In the genomic region with DNA sequence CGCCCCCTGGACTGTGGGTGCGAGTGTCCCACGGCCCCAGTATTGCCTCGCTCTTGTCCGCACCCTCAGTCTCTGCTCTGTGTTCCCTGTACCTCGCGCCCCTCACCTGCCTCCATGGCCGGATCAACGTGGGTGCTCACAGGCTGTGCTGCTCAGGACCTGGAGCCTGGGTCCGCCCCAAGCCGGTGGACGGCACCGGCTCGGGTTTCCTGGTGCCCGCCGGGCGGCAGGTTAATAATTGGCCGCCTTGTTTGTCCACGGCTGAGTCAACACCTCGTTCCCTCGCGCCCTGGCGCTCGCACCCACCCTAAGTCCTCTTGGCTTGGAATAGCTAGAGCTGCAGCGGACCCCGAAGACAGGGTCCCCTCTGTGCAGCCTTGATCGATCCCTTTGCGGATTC, we compare ENCODE assay signal across 8 mouse cellular contexts. TPM values are rescaled to one million over a fixed set of nuclear protein-coding genes. Genes with fewer than 3 reads are reported as not detected.
DNase-seq lines count a peak whose midpoint lies in the region; ATAC-seq and TF ChIP-seq lines count a peak whose summit lies in the region.

A gene (minus strand): TSS at position 189 of the 400 bp plus-strand sequence.

- no peaks in the 10 kb centered on the region for H3K36me3 ChIP-seq in heart, embryonic 15.5 days
- no peaks in the 10 kb centered on the region for H3K36me3 ChIP-seq in kidney, adult 2 months (ENCODE audit: control insufficient read depth, insufficient read depth, low read length)
- H3K36me3 ChIP-seq in stomach, postnatal 0 days (ENCODE audit: control insufficient read depth, insufficient read depth, low read length): no peaks in the 10 kb centered on the region

- 5% methylated on average over 28 of the region's 28 CpGs for whole genome bisulfite sequencing in heart, embryonic 15.5 days
- 4% methylated on average over 28 of the region's 28 CpGs for WGBS in kidney, adult 2 months
- WGBS in stomach, postnatal 0 days: 6% methylated on average over 28 of the region's 28 CpGs

- peaks cover 11% of the 10 kb centered on the region for H3K4me1 ChIP-seq in heart, embryonic 15.5 days (replicated peaks)
- H3K4me1 ChIP-seq in kidney, adult 2 months (ENCODE audit: control insufficient read depth, insufficient read depth, low read length): peaks cover 3% of the 10 kb centered on the region; the same call in 1 of the 2 replicates
- no peaks in the 10 kb centered on the region for H3K4me1 ChIP-seq in stomach, postnatal 0 days (replicated peaks; ENCODE audit: control insufficient read depth, insufficient read depth)

- 0 out of 2 replicates have a peak within 1 kb of the TSS, but pooled peaks have one; percentile 1 for H3K4me3 ChIP-seq in heart, embryonic 15.5 days
- peak within 1 kb of the TSS; percentile 42 for H3K4me3 ChIP-seq in kidney, adult 2 months (ENCODE audit: insufficient read depth, low read depth, low read length)
- H3K4me3 ChIP-seq in stomach, postnatal 0 days (ENCODE audit: low read depth, low read length): peak within 1 kb of the TSS; percentile 30

- no peak for TF ChIP-seq CTCF in kidney, adult 2 months (conservative IDR thresholded peaks at IDR 0.05; ENCODE audit: insufficient read depth, insufficient read length, low read depth, low read length)
- 0 out of 2 replicates have a peak, but pooled peaks have one; percentile 12 for TF ChIP-seq CTCF in stomach, postnatal 0 days (IDR thresholded peaks at IDR 0.05; ENCODE audit: low read depth)

- peak within 1 kb of the TSS; percentile 37 for H3K4me2 ChIP-seq in heart, embryonic 15.5 days
- peak within 1 kb of the TSS; percentile 50 for H3K4me2 ChIP-seq in stomach, postnatal 0 days (replicated peaks; ENCODE audit: low read depth)

- H3K9me3 ChIP-seq in heart, embryonic 15.5 days (replicated peaks): no peaks in the 10 kb centered on the region
- H3K9me3 ChIP-seq in stomach, postnatal 0 days (ENCODE audit: control insufficient read depth, low read length): no peaks in the 10 kb centered on the region

- no peak within 1 kb of the TSS for H3K9ac ChIP-seq in heart, embryonic 15.5 days
- peak within 1 kb of the TSS; percentile 53 for H3K9ac ChIP-seq in stomach, postnatal 0 days (ENCODE audit: low read length)

- no peak for TF ChIP-seq POLR2A in kidney, adult 2 months (IDR thresholded peaks at IDR 0.05; ENCODE audit: low read depth, low read length)

- TF ChIP-seq EP300 in stomach, postnatal 0 days (optimal IDR thresholded peaks at IDR 0.05): no peak

- peaks cover 63% of the 10 kb centered on the region for H3K27me3 ChIP-seq in heart, embryonic 15.5 days
- H3K27me3 ChIP-seq in kidney, adult 2 months (replicated peaks; ENCODE audit: control insufficient read depth, insufficient read depth, low read length): no peaks in the 10 kb centered on the region
- H3K27me3 ChIP-seq in stomach, postnatal 0 days (ENCODE audit: control insufficient read depth, insufficient read depth, low read length): no peaks in the 10 kb centered on the region; the same call in 1 of the 2 replicates

- no peak within 1 kb of the TSS for H3K27ac ChIP-seq in heart, embryonic 15.5 days
- peak within 1 kb of the TSS; percentile 59 for H3K27ac ChIP-seq in kidney, adult 2 months (ENCODE audit: insufficient read depth, low read depth, low read length)
- peak within 1 kb of the TSS; percentile 83 for H3K27ac ChIP-seq in stomach, postnatal 0 days (replicated peaks)

- ATAC-seq in heart, embryonic 15.5 days (replicated peaks; ENCODE audit: insufficient number of reproducible peaks, insufficient read depth, low FRiP score, low read depth): no peak
- ATAC-seq in stomach, postnatal 0 days (ENCODE audit: low FRiP score, low TSS enrichment): peak; percentile 89

- no peak for DNase-seq in heart, adult 8-10 months (ENCODE audit: low spot score)
- DNase-seq in kidney, adult 2 months: peak; percentile 85
- peak; percentile 40 to 62 for DNase-seq in lung, adult 18-20 months
- DNase-seq in stomach, postnatal 0 days (ENCODE audit: low spot score): peak; percentile 91
- no peak for DNase-seq in frontal cortex, postnatal 14 days (ENCODE audit: low spot score in 2 of 2)
- no peak for DNase-seq in spleen, adult 12 weeks (ENCODE audit: low spot score)
- no peak for DNase-seq in adrenal gland, postnatal 14 days

RNA-seq across cellular contexts. Expression of the gene that starts here (rescaled TPM):
- polyA plus RNA-seq in heart, embryonic 15.5 days (2015; fragmentation: Nextera tagmentation; extraction: Ambion mirVana): not detected in 2 replicates
- total RNA-seq in heart, adult 8-10 months (2022): not detected
- 6.1 and 9.4 TPM in 2 replicates for polyA plus RNA-seq in kidney, adult 2 months (2012; rRNA removed)
- polyA plus RNA-seq in stomach, postnatal 0 days (2015; fragmentation: Nextera tagmentation; extraction: Ambion mirVana): 5.8 and 6.1 TPM in 2 replicates
- not detected in 2 replicates for total RNA-seq in adrenal gland, postnatal 14 days (2021)

Comparison
In these comparisons a context has a peak if more than half of its experiments do, and no peak if none do; other contexts are left out.
1. DNase-seq: peak in kidney, adult 2 months (single experiment), lung, adult 18-20 months (2 of 2) and stomach, postnatal 0 days (single experiment); none in heart, adult 8-10 months (single experiment), frontal cortex, postnatal 14 days (0 of 2), spleen, adult 12 weeks (single experiment) and adrenal gland, postnatal 14 days (single experiment).
2. Peak in every context shown above with its lines, with median percentiles within 50 percentile points of each other: H3K4me3 ChIP-seq.